Mouse (Mus musculus): ENCODE results near the gene B430306N03Rik.

GRCm38 (mm10) chr17:48347287-48347686 is 31.3 kb downstream of the B430306N03Rik start:
- TF ChIP-seq CTCF (IDR thresholded peaks at IDR 0.05; ENCODE audit: control insufficient read depth, insufficient read depth, insufficient read length) (no peak), USF1 (IDR thresholded peaks at IDR 0.05; ENCODE audit: low read depth) (no peak)
